Mouse (Mus musculus): ENCODE results near the gene Ptpro. TPM values are rescaled to one million over a fixed set of nuclear protein-coding genes. Genes with fewer than 3 reads are reported as not detected.

Gene Ptpro
- total RNA-seq, 1 experiment = 0.31 TPM

DNA sequence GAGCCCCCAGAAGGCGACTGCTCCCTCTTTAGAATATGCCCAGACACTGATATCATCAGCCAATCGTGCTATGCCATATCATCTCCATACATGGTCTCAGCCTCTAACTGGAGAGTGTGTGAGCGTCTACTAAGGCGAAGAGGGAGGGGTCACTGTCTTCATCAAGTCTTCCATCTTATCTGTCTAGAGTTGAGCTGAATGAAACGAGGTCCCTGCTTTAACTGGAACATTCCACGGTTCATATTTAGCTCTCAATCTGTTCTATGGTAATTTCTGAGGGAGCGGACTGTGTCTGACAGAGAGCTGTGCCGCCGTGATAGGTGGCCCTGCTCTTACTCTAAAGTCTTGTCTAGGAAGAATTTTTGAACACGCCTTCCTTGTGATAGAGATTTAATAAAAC, 16.5 kb downstream of the Ptpro start:
- no peaks in the 10 kb centered on the region for H3K4me1 ChIP-seq (ENCODE audit: control insufficient read depth in 2 of 2, insufficient read depth in 2 of 2, low read length in 2 of 2, poor library complexity in 1 of 2)
- in situ Hi-C loops (cut with MboI; ENCODE audit: low sequenced_read_pairs in 2 of 2, unreplicated experiment in 2 of 2) = no loop called here
- no peak for DNase-seq (ENCODE audit: low read depth, low spot score)
- no peaks in the 10 kb centered on the region for H3K9me3 ChIP-seq (ENCODE audit: control insufficient read depth, insufficient read depth, low read depth, low read length)
- H3K27ac ChIP-seq (ENCODE audit: insufficient read depth, low read depth, low read length, poor library complexity, severe bottlenecking) = no peak overlapping the region
- no peak overlapping the region for H3K9ac ChIP-seq (ENCODE audit: insufficient read depth, low read depth, low read length, poor library complexity, severe bottlenecking)
- TF ChIP-seq CHD2 (IDR thresholded peaks at IDR 0.05; ENCODE audit: low read depth, low read length) (no peak), MAFK (IDR thresholded peaks at IDR 0.05; ENCODE audit: insufficient read depth, low read depth, low read length) (no peak), HCFC1 (IDR thresholded peaks at IDR 0.05; ENCODE audit: borderline replicate concordance, insufficient read depth, low read length) (no peak), ZNF384 (IDR thresholded peaks at IDR 0.05; ENCODE audit: low read depth, low read length) (no peak), ZC3H11A (IDR thresholded peaks at IDR 0.05; ENCODE audit: borderline replicate concordance, low read depth, low read length) (no peak)
- H3K4me3 ChIP-seq (ENCODE audit: insufficient read depth in 1 of 2, low read depth in 1 of 2, low read length in 2 of 2, poor library complexity in 1 of 2, severe bottlenecking in 1 of 2) = no peak overlapping the region
- H3K36me3 ChIP-seq (ENCODE audit: control insufficient read depth, insufficient read depth, low read length, poor library complexity, severe bottlenecking) = no peaks in the 10 kb centered on the region

DNA sequence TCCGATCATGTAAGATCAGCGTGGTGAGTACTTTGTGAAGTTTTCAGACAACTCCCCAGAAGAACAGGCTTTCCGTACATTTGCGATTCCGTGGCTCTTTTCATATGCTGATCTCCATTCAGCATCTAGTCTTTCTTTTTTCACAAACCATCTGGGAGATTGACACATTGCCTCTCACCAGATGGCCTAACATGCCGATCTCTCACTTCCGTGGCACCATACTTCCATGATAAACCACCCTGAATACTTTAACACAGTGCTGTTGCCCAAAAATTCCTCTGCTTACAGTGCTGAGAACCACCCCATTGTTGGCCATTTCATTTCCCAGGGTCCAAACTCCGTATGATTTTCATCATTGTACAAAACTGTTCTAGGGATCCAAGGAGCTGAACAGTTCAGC, 20.4 kb downstream of the Ptpro start:
- DNase-seq (ENCODE audit: low read depth, low spot score) = no peak
- TF ChIP-seq HCFC1 (IDR thresholded peaks at IDR 0.05; ENCODE audit: borderline replicate concordance, insufficient read depth, low read length) = no peak
- no peak for TF ChIP-seq MAFK (IDR thresholded peaks at IDR 0.05; ENCODE audit: insufficient read depth, low read depth, low read length)
- no peak for TF ChIP-seq ZNF384 (IDR thresholded peaks at IDR 0.05; ENCODE audit: low read depth, low read length)
- TF ChIP-seq CHD2 (IDR thresholded peaks at IDR 0.05; ENCODE audit: low read depth, low read length) = no peak
- no peak for TF ChIP-seq ZC3H11A (IDR thresholded peaks at IDR 0.05; ENCODE audit: borderline replicate concordance, low read depth, low read length)
- no peak overlapping the region for H3K9ac ChIP-seq (ENCODE audit: insufficient read depth, low read depth, low read length, poor library complexity, severe bottlenecking)

GRCm38 (mm10) chr6:137277587-137277994, 25.5 kb downstream of the Ptpro start:
- DNase-seq (ENCODE audit: low read depth, low spot score) = no peak
- Histone ChIP-seq H3K4me1 (ENCODE audit: control insufficient read depth in 2 of 2, insufficient read depth in 2 of 2, low read length in 2 of 2, poor library complexity in 1 of 2) (no peaks in the 10 kb centered on the region), H3K36me3 (ENCODE audit: control insufficient read depth, insufficient read depth, low read length, poor library complexity, severe bottlenecking) (no peaks in the 10 kb centered on the region), H3K9me3 (ENCODE audit: control insufficient read depth, insufficient read depth, low read depth, low read length) (no peaks in the 10 kb centered on the region), H3K4me3 (ENCODE audit: insufficient read depth in 1 of 2, low read depth in 1 of 2, low read length in 2 of 2, poor library complexity in 1 of 2, severe bottlenecking in 1 of 2) (no peak overlapping the region), H3K9ac (ENCODE audit: insufficient read depth, low read depth, low read length, poor library complexity, severe bottlenecking) (no peak overlapping the region), H3K27ac (ENCODE audit: insufficient read depth, low read depth, low read length, poor library complexity, severe bottlenecking) (no peak overlapping the region)
- in situ Hi-C loops (cut with MboI; ENCODE audit: low sequenced_read_pairs in 2 of 2, unreplicated experiment in 2 of 2) = no loop called here
- TF ChIP-seq ZC3H11A (IDR thresholded peaks at IDR 0.05; ENCODE audit: borderline replicate concordance, low read depth, low read length) (no peak), HCFC1 (IDR thresholded peaks at IDR 0.05; ENCODE audit: borderline replicate concordance, insufficient read depth, low read length) (no peak), CHD2 (IDR thresholded peaks at IDR 0.05; ENCODE audit: low read depth, low read length) (no peak), MAFK (IDR thresholded peaks at IDR 0.05; ENCODE audit: insufficient read depth, low read depth, low read length) (no peak), ZNF384 (IDR thresholded peaks at IDR 0.05; ENCODE audit: low read depth, low read length) (no peak)

More for the DNA sequence above, 20.4 kb downstream of the Ptpro start:
- Histone ChIP-seq H3K4me3 (ENCODE audit: insufficient read depth in 1 of 2, low read depth in 1 of 2, low read length in 2 of 2, poor library complexity in 1 of 2, severe bottlenecking in 1 of 2) (no peak overlapping the region), H3K27ac (ENCODE audit: insufficient read depth, low read depth, low read length, poor library complexity, severe bottlenecking) (no peak overlapping the region), H3K36me3 (ENCODE audit: control insufficient read depth, insufficient read depth, low read length, poor library complexity, severe bottlenecking) (no peaks in the 10 kb centered on the region), H3K4me1 (ENCODE audit: control insufficient read depth in 2 of 2, insufficient read depth in 2 of 2, low read length in 2 of 2, poor library complexity in 1 of 2) (no peaks in the 10 kb centered on the region), H3K9me3 (ENCODE audit: control insufficient read depth, insufficient read depth, low read depth, low read length) (no peaks in the 10 kb centered on the region)
- in situ Hi-C loops (cut with MboI; ENCODE audit: low sequenced_read_pairs in 2 of 2, unreplicated experiment in 2 of 2) = no loop called here

GRCm38 (mm10) chr6:137279576-137279975, 27.5 kb downstream of the Ptpro start:
- in situ Hi-C loops (cut with MboI; ENCODE audit: low sequenced_read_pairs in 2 of 2, unreplicated experiment in 2 of 2) = no loop called here
- no peak for TF ChIP-seq ZNF384 (IDR thresholded peaks at IDR 0.05; ENCODE audit: low read depth, low read length)
- TF ChIP-seq MAFK (IDR thresholded peaks at IDR 0.05; ENCODE audit: insufficient read depth, low read depth, low read length) = no peak
- TF ChIP-seq ZC3H11A (IDR thresholded peaks at IDR 0.05; ENCODE audit: borderline replicate concordance, low read depth, low read length) = no peak
- no peak for TF ChIP-seq HCFC1 (IDR thresholded peaks at IDR 0.05; ENCODE audit: borderline replicate concordance, insufficient read depth, low read length)
- no peak for TF ChIP-seq CHD2 (IDR thresholded peaks at IDR 0.05; ENCODE audit: low read depth, low read length)
- Histone ChIP-seq H3K4me1 (ENCODE audit: control insufficient read depth in 2 of 2, insufficient read depth in 2 of 2, low read length in 2 of 2, poor library complexity in 1 of 2) (no peaks in the 10 kb centered on the region), H3K36me3 (ENCODE audit: control insufficient read depth, insufficient read depth, low read length, poor library complexity, severe bottlenecking) (no peaks in the 10 kb centered on the region), H3K4me3 (ENCODE audit: insufficient read depth in 1 of 2, low read depth in 1 of 2, low read length in 2 of 2, poor library complexity in 1 of 2, severe bottlenecking in 1 of 2) (no peak overlapping the region), H3K9me3 (ENCODE audit: control insufficient read depth, insufficient read depth, low read depth, low read length) (no peaks in the 10 kb centered on the region), H3K9ac (ENCODE audit: insufficient read depth, low read depth, low read length, poor library complexity, severe bottlenecking) (no peak overlapping the region), H3K27ac (ENCODE audit: insufficient read depth, low read depth, low read length, poor library complexity, severe bottlenecking) (no peak overlapping the region)
- DNase-seq (ENCODE audit: low read depth, low spot score) = no peak

- TF ChIP-seq ZNF384 (IDR thresholded peaks at IDR 0.05; ENCODE audit: low read depth, low read length) = no peak
- TF ChIP-seq CHD2 (IDR thresholded peaks at IDR 0.05; ENCODE audit: low read depth, low read length) = no peak
- TF ChIP-seq HCFC1 (IDR thresholded peaks at IDR 0.05; ENCODE audit: borderline replicate concordance, insufficient read depth, low read length) = no peak
- in situ Hi-C loops (cut with MboI; ENCODE audit: low sequenced_read_pairs in 2 of 2, unreplicated experiment in 2 of 2) = no loop called here
- no peak overlapping the region for H3K27ac ChIP-seq (ENCODE audit: insufficient read depth, low read depth, low read length, poor library complexity, severe bottlenecking)
Observed at GRCm38 (mm10) chr6:137281541-137282049, 29.5 kb downstream of the Ptpro start.

More at GRCm38 (mm10) chr6:137281541-137282049, 29.5 kb downstream of the Ptpro start:
- H3K36me3 ChIP-seq (ENCODE audit: control insufficient read depth, insufficient read depth, low read length, poor library complexity, severe bottlenecking) = no peaks in the 10 kb centered on the region
- no peak overlapping the region for H3K9ac ChIP-seq (ENCODE audit: insufficient read depth, low read depth, low read length, poor library complexity, severe bottlenecking)
- H3K4me1 ChIP-seq (ENCODE audit: control insufficient read depth in 2 of 2, insufficient read depth in 2 of 2, low read length in 2 of 2, poor library complexity in 1 of 2) = no peaks in the 10 kb centered on the region
- no peak for DNase-seq (ENCODE audit: low read depth, low spot score)
- H3K4me3 ChIP-seq (ENCODE audit: insufficient read depth in 1 of 2, low read depth in 1 of 2, low read length in 2 of 2, poor library complexity in 1 of 2, severe bottlenecking in 1 of 2) = no peak overlapping the region
- no peaks in the 10 kb centered on the region for H3K9me3 ChIP-seq (ENCODE audit: control insufficient read depth, insufficient read depth, low read depth, low read length)

All from ES-E14 (cell line).